Mouse (Mus musculus) left cerebral cortex, adult 18-20 months (tissue): ENCODE results near the gene Nemp1. TPM values are rescaled to one million over a fixed set of nuclear protein-coding genes. Genes with fewer than 3 reads are reported as not detected.

Source experiments
- DNase-seq, 2 experiments: peaks; one replicate each; pipeline ENCODE4 v3.0.0; 2021 to 2022; ENCODE audit warnings: low spot score in 2 of 2, mixed read lengths in 1 of 2
- long read RNA-seq, 2 experiments: library from polyadenylated mRNA; stranded (forward); transcript quantifications; one replicate each; pipeline ENCODE4 v2.0.0; 2021
- total RNA-seq, 2 experiments: library from RNA; stranded (reverse); gene quantifications; 2 replicates each; pipeline ENCODE4 v1.2.3; 2021

Nemp1 gene
- total RNA-seq: 1 to 10 TPM; 4.6 to 5.1 TPM
- long read RNA-seq, experiment 1, full-length matches to known transcripts: 3 of 3 reads
- long read RNA-seq, experiment 1, partial matches to known transcripts: 0 of 3 reads
- long read RNA-seq, experiment 1, other reads (novel, unspliced or antisense): 0 of 3 reads
- long read RNA-seq, experiment 2, full-length matches to known transcripts: 1 of 2 reads
- long read RNA-seq, experiment 2, partial matches to known transcripts: 0 of 2 reads
- long read RNA-seq, experiment 2, other reads (novel, unspliced or antisense): 1 of 2 reads

- DNase-seq: peak; percentile 70 to 81
Observed at GRCm38 (mm10) chr10:127666501-127667268, at the start of gene Nemp1. Nemp1 (plus strand) TSS chr10:127666901.

- DNase-seq: no peak
Observed at GRCm38 (mm10) chr10:127617294-127617693, 49.4 kb upstream of the Nemp1 start.

- DNase-seq: no peak
Observed at GRCm38 (mm10) chr10:127618173-127618572, 48.5 kb upstream of the Nemp1 start.

DNA sequence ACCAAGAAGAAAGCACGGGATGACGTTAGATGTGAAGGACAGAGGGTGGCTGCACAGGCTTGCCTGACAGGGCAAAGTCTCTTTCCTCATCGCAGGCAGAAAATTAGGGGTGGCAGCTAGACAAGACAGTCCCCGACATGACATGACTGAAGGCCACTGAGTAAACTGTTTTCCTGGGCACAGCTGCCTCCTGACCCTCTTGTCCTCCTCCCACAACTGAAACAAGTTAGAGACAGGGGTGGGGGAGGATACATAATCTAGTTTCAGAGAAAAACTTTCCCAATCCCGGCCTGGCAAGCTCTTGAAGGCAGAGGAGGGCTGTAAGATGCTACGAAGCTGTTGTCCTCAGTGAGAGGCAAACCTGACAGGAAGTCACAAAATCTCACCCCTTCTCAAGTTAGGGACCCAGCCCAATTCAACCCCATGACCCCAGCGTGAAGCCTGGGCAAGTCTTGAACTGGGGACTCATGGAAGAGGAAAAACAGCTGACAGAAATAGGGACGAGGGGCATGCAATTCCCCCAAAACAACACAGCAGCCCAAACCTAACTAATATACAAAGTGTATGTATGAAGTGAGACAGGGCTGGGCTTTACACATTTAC, 47.5 kb upstream of the Nemp1 start:
- no peak for DNase-seq

DNA sequence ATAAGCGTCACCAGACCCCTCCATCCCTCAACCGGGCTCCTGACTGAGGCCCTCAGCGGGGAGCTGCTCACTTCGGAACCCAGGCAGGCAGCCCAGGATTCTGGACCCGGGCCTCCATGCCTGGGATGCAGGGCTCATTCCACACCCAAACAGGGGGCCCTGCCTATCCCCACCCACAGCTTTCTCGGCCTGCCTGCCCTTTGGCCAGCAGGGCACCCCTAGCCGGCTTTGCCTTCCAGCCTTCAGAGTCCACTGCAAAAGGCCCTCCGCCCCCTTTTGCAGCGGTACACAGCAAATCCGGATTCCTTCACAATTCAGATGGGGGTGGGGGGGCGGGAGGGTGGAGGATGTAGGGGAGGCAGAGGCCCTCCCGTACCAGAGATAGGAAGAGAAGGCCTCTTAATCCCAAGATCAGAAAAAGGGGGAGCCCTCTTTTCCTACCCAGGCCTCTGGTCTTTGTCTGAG, 46.7 kb upstream of the Nemp1 start:
- no peak for DNase-seq

GRCm38 (mm10) chr10:127620406-127621190, 46.1 kb upstream of the Nemp1 start, which contains the start of gene Lrp1:
Lrp1 (minus strand) TSS chr10:127621148.
- DNase-seq: no peak

DNA sequence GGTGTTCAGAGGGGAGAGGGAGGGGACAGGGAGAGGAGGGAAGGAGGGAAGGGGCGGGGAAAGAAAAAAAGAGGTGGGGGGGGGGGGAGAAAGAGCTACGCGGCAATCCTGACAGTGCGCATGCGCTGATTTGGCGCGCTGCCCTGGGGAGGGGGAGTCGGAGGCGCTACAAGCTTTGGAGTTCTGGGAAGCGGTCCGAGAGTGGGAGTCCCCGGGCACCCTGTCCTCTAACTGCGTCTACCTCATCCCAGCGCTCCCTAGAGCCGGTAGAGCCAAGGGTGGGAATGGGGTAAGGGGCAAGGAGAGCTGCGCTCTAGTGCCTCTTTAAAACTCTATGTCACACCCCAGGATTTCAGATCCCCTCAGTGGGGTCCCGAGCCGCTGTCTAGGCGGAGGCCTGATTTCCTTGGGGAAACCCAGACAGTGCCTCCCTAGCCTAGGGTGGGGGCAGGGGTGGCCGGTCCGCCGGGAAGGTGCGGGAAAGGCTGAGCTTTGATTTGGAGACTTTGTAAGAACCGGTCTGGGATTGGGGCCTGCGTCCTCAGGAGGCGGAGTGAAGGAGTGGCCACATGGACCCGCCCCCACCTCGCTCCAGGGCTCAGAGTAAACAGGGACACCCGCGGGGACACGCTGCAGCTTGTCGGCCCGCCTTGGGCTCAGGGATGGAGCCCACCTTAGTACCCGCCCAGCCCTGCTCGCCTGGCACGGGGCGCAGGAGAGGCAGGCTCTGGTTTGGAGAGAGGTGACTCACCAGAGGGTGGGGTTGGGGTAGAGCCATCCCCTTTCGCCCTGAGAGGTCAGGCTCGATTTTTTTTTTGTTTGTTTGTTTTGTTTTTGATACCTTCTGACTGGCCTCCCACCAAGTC, 45.3 kb upstream of the Nemp1 start:
- peak; percentile 84 to 89 for DNase-seq

GRCm38 (mm10) chr10:127622057-127622392, 44.7 kb upstream of the Nemp1 start:
- DNase-seq: no peak

DNA sequence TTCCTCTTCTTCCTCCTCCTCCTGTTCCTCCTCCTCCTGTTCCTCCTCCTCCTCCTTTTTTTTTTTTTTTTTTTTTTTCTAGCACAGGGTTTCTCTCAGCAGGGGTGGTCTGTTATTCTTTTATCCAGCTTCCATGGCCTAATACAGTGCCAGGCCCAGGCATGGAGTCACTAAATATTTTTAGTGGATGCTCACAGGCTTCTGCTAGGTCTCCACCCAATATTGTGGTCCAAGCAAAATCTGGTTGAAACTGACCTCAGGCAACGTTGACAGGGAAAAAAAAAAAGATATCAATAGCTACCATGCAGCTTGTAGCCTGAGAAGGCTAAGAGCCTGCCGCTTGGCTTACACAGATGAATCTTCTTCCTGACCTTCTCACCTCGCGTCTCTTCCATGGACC, 44.0 kb upstream of the Nemp1 start:
- DNase-seq: no peak

DNA sequence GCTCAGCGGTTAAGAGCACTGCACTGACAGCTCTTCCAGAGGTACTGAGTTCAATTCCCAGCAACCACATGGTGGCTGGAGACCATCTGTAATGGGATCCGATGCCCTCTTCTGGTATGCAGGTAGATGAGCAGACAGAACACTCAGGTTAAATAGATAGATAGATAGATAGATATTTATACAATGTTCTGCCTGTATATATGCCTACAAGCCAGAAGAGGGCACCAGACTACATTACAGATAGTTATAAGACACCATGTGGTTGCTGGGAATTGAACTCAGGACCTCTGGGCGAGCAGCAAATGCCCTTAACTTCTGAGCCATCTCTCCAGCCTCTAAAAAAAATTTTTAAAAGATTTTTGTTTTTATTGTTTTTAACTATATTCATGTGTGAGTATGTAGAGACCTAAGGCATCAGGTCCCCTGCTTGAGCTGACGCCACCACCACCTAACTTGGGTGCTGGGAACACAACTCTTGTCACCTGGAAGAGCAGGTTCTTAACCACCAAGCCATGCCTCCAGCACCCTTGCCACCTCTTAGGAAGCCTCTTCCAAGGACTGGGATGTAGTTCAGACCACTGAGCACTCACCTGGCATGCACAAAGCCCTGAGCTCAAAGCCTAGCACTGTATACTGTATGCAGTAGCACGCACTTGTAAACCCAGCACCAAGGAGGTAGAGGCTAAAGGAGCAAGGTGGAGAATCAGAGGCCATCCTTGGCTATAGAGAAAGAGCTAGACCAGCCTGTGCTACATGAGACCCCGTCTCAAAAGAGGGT, 43.1 kb upstream of the Nemp1 start:
- DNase-seq: no peak

- peak in 1 of 2 experiments; percentile 58 for DNase-seq
Observed at GRCm38 (mm10) chr10:127626433-127626832, 40.3 kb upstream of the Nemp1 start.

GRCm38 (mm10) chr10:127631261-127632214, 35.2 kb upstream of the Nemp1 start:
- no peak for DNase-seq

DNA sequence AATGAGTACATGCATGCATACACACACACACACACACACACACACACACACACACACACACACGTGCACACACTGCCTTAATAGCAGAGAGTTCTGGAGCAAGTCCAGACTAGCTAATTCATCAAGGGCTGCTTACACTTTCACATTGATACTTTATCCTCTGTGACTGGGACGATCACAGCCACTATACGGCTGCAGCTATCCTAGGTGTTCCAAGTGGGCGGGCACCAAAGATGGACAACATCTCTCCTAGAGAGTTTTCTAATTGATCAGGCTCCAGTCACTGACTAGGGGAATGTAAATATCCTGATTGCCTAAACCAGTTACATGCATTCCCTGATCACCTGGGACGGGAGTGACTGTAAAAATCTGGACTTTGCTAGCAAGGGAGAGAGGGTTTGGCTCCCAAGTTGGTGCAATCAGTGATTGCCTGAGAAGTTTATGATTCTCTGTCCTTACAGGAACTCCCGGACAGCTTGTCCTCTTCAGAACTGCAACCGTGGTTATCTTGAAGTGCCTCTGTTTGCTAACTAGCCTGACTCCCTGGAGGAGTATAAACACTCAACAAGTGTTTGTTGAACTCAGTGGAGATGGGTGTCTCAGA, 33.9 kb upstream of the Nemp1 start:
- no peak for DNase-seq

GRCm38 (mm10) chr10:127640421-127640820, 26.3 kb upstream of the Nemp1 start:
- no peak for DNase-seq

DNA sequence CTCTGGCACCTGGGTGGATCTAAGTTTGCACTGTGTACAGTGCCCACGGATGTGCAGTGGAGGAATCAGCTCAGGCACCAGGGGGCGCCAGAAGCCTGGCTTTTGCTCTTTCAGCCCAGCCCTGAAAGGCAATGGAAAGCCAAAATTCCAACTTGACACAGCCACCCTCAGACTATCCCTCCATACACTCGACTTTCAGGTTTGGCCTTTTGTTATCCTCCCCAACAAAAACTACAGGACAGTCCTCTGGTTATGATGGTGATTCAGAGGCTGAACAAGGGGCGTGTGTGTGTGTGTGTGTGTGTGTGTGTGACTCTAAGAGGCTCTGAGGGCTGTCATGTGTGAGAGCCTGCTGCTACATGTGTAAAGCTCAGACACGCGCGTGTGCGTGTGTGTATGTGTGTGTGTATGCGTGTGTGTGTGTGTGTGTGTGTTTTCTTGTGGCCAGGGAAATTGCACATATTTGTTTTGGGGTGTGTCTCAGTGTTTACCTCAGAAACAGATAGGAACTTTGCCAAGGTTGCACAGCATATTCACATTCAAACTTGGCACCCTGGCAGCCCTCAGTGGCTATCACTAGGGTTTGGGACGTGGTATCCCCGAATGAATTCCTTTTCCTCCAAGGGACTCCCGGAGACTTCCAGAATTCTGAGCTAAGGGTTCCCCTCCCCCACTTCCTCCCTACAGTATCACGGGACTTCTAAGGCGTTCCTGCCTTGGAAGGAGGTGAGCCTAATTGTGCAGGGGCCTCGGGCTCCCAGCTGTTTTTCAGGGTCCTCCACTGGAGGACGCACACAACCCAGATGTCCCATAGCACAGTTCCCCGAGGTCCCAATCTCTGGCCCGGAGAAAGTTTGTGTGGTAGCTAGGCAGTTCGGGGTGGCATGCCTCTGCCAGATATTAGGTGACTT, 24.6 kb upstream of the Nemp1 start:
- DNase-seq: peak; percentile 88 to 95

- DNase-seq: no peak
Observed at GRCm38 (mm10) chr10:127642772-127643552, 23.7 kb upstream of the Nemp1 start, which contains the start of gene Stat6. Stat6 (plus strand) TSS chr10:127642986.
